Mouse (Mus musculus) adipocyte (in vitro differentiated cells): Measurements from ENCODE around the gene Sbno1.
"Not testable (repeated sequence)": the region's sequence is repeated elsewhere in the genome, so short reads cannot be mapped to it uniquely, and the experiment has no call there.

Source experiments
- DNase-seq: peaks from one replicate; pipeline ENCODE4 v3.0.0-alpha.2; 2016; ENCODE audit warnings: low spot score

Gene Sbno1

GRCm38 (mm10) chr5:124365754-124366153 is 60.0 kb downstream of the Sbno1 start:
- DNase-seq, result no peak

GRCm38 (mm10) chr5:124364173-124364918 is 61.5 kb downstream of the Sbno1 start:
- no peak for DNase-seq

- DNase-seq, result not testable (repeated sequence)
Measured at GRCm38 (mm10) chr5:124362982-124363381, 62.8 kb downstream of the Sbno1 start, which contains the start of gene Cdk2ap1. TSS of gene Cdk2ap1 (minus strand) at chr5:124363082.

GRCm38 (mm10) chr5:124359641-124360040 is 66.2 kb downstream of the Sbno1 start:
- DNase-seq, result no peak

GRCm38 (mm10) chr5:124356695-124357094 is 69.1 kb downstream of the Sbno1 start:
- DNase-seq, result no peak

GRCm38 (mm10) chr5:124355425-124355959 is 70.3 kb downstream of the Sbno1 start:
- DNase-seq, result no peak

- DNase-seq, result peak; percentile 45
Measured at GRCm38 (mm10) chr5:124354574-124355424, 71.0 kb downstream of the Sbno1 start.

- peak; percentile 52 for DNase-seq
Measured at GRCm38 (mm10) chr5:124353726-124354547, 71.9 kb downstream of the Sbno1 start.

- DNase-seq, result peak; percentile 47
Measured at GRCm38 (mm10) chr5:124353011-124353725, 72.6 kb downstream of the Sbno1 start.

GRCm38 (mm10) chr5:124352141-124352920 is 73.5 kb downstream of the Sbno1 start:
- DNase-seq, result peak; percentile 92

GRCm38 (mm10) chr5:124351604-124352003 is 74.2 kb downstream of the Sbno1 start:
- DNase-seq, result no peak

GRCm38 (mm10) chr5:124351111-124351560 is 74.7 kb downstream of the Sbno1 start:
- peak; percentile 83 for DNase-seq

- DNase-seq, result peak; percentile 19
Measured at GRCm38 (mm10) chr5:124350350-124350749, 75.5 kb downstream of the Sbno1 start.

GRCm38 (mm10) chr5:124349196-124349595 is 76.6 kb downstream of the Sbno1 start:
- no peak for DNase-seq

- DNase-seq, result no peak
Measured at GRCm38 (mm10) chr5:124342897-124343296, 82.9 kb downstream of the Sbno1 start.

- DNase-seq, result not testable (repeated sequence)
Measured at GRCm38 (mm10) chr5:124341753-124342339, 84.0 kb downstream of the Sbno1 start.

GRCm38 (mm10) chr5:124338791-124339190 is 87.0 kb downstream of the Sbno1 start:
- DNase-seq, result no peak

- DNase-seq, result no peak
Measured at GRCm38 (mm10) chr5:124337909-124338308, 87.9 kb downstream of the Sbno1 start.

- DNase-seq, result no peak
Measured at GRCm38 (mm10) chr5:124337103-124337502, 88.7 kb downstream of the Sbno1 start.

GRCm38 (mm10) chr5:124334392-124334791 is 91.4 kb downstream of the Sbno1 start:
- DNase-seq, result no peak
